ENCODE assay signal across 9 mouse cellular contexts in the genomic region with DNA sequence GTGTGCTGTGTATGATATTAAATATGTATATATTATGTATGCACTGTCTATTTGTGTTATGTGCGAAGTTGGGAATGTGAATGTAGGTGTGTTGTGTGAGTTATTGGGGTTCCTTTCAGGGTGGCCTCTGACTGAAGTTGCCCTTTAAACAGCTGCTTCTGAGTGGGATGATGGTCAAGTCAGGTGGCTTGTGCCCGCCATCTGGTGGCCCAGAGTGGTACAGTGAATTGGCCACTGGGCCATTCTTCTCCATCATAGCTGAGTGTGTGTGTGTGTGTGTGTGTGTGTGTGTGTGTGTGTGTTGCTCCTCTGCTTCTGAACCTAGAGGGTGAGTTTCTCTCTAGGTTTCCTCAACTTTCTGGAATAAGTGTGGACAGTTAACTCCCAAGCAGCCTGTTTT.
DNase-seq lines count a peak whose midpoint lies in the region; ATAC-seq lines count a peak whose summit lies in the region.
"Had no signal": no experiment of that assay in that cellular context is flagged by ENCODE, and none has a peak within 500 bp of the region (broad histone marks: within the 10 kb centered on the region; RNA-seq: fewer than 3 reads in every experiment).

No protein-coding gene starts in this region.

- no peak overlapping the region for H3K9ac ChIP-seq in hindbrain, embryonic 15.5 days

- no peak for ATAC-seq in frontal cortex, adult (ENCODE audit: low TSS enrichment)
- ATAC-seq in hindbrain, embryonic 15.5 days (ENCODE audit: low FRiP score, low read depth): peak; percentile 50; the same call in 1 of the 2 replicates

- no peak overlapping the region for H3K4me2 ChIP-seq in hindbrain, embryonic 15.5 days

- H3K27ac ChIP-seq in hindbrain, embryonic 15.5 days (replicated peaks): no peak overlapping the region
- H3K27ac ChIP-seq: macrophage had no signal

- H3K9me3 ChIP-seq in hindbrain, embryonic 15.5 days: no peaks in the 10 kb centered on the region

- H3K36me3 ChIP-seq in hindbrain, embryonic 15.5 days: no peaks in the 10 kb centered on the region

- 16% methylated on average over 2 of the region's 2 CpGs for WGBS in hindbrain, embryonic 15.5 days

- peaks cover 6% of the 10 kb centered on the region; the same call in 1 of the 2 replicates for H3K27me3 ChIP-seq in hindbrain, embryonic 15.5 days

- peak; percentile 49 to 84 for DNase-seq in frontal cortex, adult 2 months (ENCODE audit: extremely low spot score in 1 of 2, low spot score in 1 of 2)
- peak; percentile 23 for DNase-seq in cerebellum, adult 9-10 months
- DNase-seq in frontal cortex, postnatal 14 days (ENCODE audit: low spot score in 2 of 2): peak; percentile 44 to 70
- peak; percentile 28 to 69 for DNase-seq in left cerebral cortex, adult 8-10 months (ENCODE audit: low spot score in 2 of 2)
- DNase-seq in mesoderm, embryonic 11.5 days (ENCODE audit: low read depth, low spot score): peak; percentile 59
- peak; percentile 72 for DNase-seq in right cerebral cortex, postnatal 4 days

- peaks cover 8% of the 10 kb centered on the region; the same call in 1 of the 2 replicates for H3K4me1 ChIP-seq in hindbrain, embryonic 15.5 days (replicated peaks)

- no peak overlapping the region for H3K4me3 ChIP-seq in hindbrain, embryonic 15.5 days
